Mouse (Mus musculus) hindbrain, embryonic 11.5 days (tissue): ENCODE measurements at regions not wholly inside any gene's neighbourhood (a gene's known extent, or its start where the extent isn't known, plus 50 kb on each side); places are given as distances from the start of the nearest gene placed in this dataset.

Experiments
- ATAC-seq: fragments of 200-750 bp; cut with Nextera tagmentation; 2 replicates; pipeline ENCODE4 v1.8.0; 2017; ENCODE audit warnings: mild to moderate bottlenecking, moderate TSS enrichment, moderate library complexity; ENCODE audit not compliant: low FRiP score
- DNase-seq: peaks from one replicate; pipeline ENCODE4 v3.0.0-alpha.2; 2015; ENCODE audit warnings: low spot score
- H3K27ac ChIP-seq: fragments of 300-500 bp; sonication (generic); 2 replicates; pipeline ENCODE4 v1.5.1; 2014; ENCODE audit warnings: mild to moderate bottlenecking, low read depth, low read length
- H3K27me3 ChIP-seq: fragments of 300-500 bp; sonication (generic); 2 replicates; pipeline ENCODE4 v1.6.1; 2014; ENCODE audit warnings: mild to moderate bottlenecking, low read length, moderate library complexity, mixed read lengths; ENCODE audit not compliant: control insufficient read depth, insufficient read depth
- H3K36me3 ChIP-seq: fragments of 300-500 bp; sonication (generic); 2 replicates; pipeline ENCODE4 v1.6.1; 2014; ENCODE audit warnings: mild to moderate bottlenecking, low read length, moderate library complexity, mixed read lengths; ENCODE audit not compliant: control insufficient read depth, insufficient read depth
- H3K4me1 ChIP-seq: fragments of 300-500 bp; sonication (generic); replicated peaks from 2 replicates; pipeline ENCODE4 v1.6.1; 2014; ENCODE audit warnings: low read length, mixed read lengths; ENCODE audit not compliant: control insufficient read depth, insufficient read depth
- H3K4me2 ChIP-seq: fragments of 300-500 bp; sonication (generic); replicated peaks from 2 replicates; pipeline ENCODE4 v1.6.1; 2014; ENCODE audit warnings: mild to moderate bottlenecking, low read depth, low read length
- H3K4me3 ChIP-seq: fragments of 300-500 bp; sonication (generic); 2 replicates; pipeline ENCODE4 v1.5.1; 2014; ENCODE audit warnings: low read depth, low read length
- H3K9ac ChIP-seq: fragments of 300-500 bp; sonication (generic); 2 replicates; pipeline ENCODE4 v1.6.1; 2014; ENCODE audit warnings: low read depth, low read length
- H3K9me3 ChIP-seq: fragments of 300-500 bp; sonication (generic); 2 replicates; pipeline ENCODE4 v1.6.1; 2016; ENCODE audit warnings: low read length; ENCODE audit not compliant: control insufficient read depth
- WGBS: fragments of 180-500 bp; shearing (Covaris S2); extraction: QIAGEN DNeasy Blood & Tissue Kit; methylation state at CpG from one replicate; pipeline ENCODE4 v1.1.7; 2014; 5-methylcytosine and 5-hydroxymethylcytosine counted together

- ATAC-seq (no peak), DNase-seq (no peak)
- no peak overlapping the region for H3K27ac ChIP-seq
- H3K27me3 ChIP-seq = no peaks in the 10 kb centered on the region
- no peaks in the 10 kb centered on the region for H3K9me3 ChIP-seq
- H3K4me1 ChIP-seq = no peaks in the 10 kb centered on the region
- no peak overlapping the region for H3K4me2 ChIP-seq
- no peak overlapping the region for H3K9ac ChIP-seq
- WGBS = 69% methylated on average over 1 of the region's 1 CpGs
- no peaks in the 10 kb centered on the region for H3K36me3 ChIP-seq
- H3K4me3 ChIP-seq = no peak overlapping the region
Observed at GRCm38 (mm10) chr13:107088198-107088597, 66.3 kb upstream of the Kif2a start.

DNA sequence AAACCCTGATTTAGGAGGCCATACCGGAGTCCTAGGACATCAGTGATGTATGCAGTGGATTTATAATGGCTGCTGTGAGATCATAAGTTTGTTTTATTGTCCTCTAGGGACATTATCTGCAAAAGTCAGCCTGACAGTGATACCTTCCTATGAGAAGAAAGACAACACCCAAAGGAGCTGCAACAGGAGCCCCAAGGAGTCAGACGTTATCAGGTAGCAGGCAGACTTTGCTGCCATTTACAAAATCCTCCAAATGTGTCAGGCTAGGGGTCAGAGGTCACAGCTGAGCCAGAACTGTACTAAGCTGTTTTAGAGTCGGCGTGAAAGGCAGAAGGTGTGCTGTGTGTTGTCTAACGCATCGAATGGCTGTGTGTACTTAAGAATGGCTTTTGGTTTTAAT lies 65.4 kb upstream of the Kif2a start:
- Histone ChIP-seq H3K27me3 (no peaks in the 10 kb centered on the region), H3K27ac (no peak overlapping the region), H3K9ac (no peak overlapping the region), H3K4me2 (no peak overlapping the region), H3K4me1 (no peaks in the 10 kb centered on the region), H3K4me3 (no peak overlapping the region), H3K36me3 (no peaks in the 10 kb centered on the region), H3K9me3 (no peaks in the 10 kb centered on the region)
- ATAC-seq (no peak), DNase-seq (no peak)
- WGBS = 77% methylated on average over 6 of the region's 6 CpGs

DNA sequence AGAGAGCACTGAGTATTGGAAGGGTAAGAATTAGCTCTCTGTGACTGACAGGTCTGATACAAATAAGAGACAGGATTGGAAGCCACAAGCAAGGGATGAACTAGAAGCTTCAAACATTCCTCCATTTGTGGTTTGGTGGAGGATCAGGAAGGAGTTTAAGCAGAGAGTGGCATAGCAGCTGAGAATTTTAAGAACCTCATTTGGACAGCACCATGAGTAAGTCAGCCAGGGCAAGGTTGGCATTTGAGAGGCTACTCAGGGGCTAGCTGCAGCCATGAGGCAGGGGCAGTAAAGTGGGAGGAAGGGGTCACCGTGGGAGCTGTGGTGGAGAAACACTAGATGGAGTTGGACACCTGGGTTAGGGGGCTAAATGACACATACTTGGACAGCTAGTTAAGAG lies 56.2 kb upstream of the Kif2a start:
- no peaks in the 10 kb centered on the region for H3K27me3 ChIP-seq
- no peak overlapping the region for H3K4me3 ChIP-seq
- ATAC-seq = no peak
- no peak overlapping the region for H3K27ac ChIP-seq
- WGBS = 94% methylated on average over 1 of the region's 1 CpGs
- no peak for DNase-seq
- no peaks in the 10 kb centered on the region for H3K4me1 ChIP-seq
- H3K9me3 ChIP-seq = no peaks in the 10 kb centered on the region
- H3K9ac ChIP-seq = no peak overlapping the region
- no peak overlapping the region for H3K4me2 ChIP-seq
- no peaks in the 10 kb centered on the region for H3K36me3 ChIP-seq

DNA sequence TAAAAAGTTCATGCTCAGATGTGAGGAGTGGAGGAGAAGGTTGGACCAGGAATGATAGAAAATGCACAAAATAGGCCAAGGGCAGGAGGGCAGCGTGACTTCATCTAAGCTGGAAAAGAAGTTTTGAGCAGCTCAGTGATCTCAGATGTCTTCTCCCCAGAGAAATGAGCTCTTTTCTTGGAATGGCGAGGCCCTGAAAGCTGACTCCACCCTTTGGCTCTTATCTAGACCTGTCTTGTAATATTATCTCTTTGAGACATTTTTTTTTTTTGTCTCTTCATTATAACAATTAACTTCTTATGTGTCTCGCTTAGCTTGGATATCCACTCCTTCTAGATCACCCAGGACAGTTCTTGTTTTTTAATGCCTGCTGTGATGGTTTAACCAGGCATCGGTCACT lies 53.0 kb upstream of the Kif2a start:
- no peak for ATAC-seq
- H3K36me3 ChIP-seq = no peaks in the 10 kb centered on the region
- H3K27ac ChIP-seq = no peak overlapping the region
- DNase-seq = no peak
- H3K4me1 ChIP-seq = no peaks in the 10 kb centered on the region
- H3K9me3 ChIP-seq = no peaks in the 10 kb centered on the region
- WGBS = 87% methylated on average over 4 of the region's 4 CpGs
- H3K9ac ChIP-seq = no peak overlapping the region
- H3K27me3 ChIP-seq = no peaks in the 10 kb centered on the region
- no peak overlapping the region for H3K4me2 ChIP-seq
- no peak overlapping the region for H3K4me3 ChIP-seq

DNA sequence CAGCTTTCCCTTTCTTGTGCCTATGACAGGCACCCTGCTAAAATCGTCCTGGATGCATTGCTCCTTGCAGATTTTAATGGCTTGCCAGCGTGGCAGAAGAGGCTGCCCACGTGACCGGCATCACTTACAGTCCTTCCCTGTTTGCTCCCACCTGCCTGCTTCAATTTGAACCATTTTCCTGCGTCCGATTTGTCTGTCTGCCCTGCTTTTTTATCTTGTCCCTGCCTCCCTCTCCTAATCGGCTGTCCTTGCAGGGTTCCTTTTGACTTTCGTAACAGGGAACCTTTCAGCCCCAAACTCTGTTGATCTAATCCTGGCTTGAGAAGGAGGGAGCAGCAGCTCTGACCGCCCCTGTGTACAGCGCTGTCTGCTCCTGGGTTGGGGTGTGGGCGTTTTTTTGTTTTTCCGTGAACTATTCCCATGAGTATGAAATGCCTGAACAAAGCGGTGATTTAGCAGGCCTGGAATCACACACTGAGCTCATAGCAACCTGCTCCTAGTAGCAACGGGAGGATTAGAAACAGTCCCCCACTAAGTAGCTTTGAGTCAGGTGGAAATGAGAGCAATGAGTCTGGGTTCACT lies 51.2 kb upstream of the Kif2a start:
- Histone ChIP-seq H3K4me2 (peak overlapping the region; percentile 40), H3K9me3 (no peaks in the 10 kb centered on the region), H3K27ac (no peak overlapping the region), H3K4me1 (no peaks in the 10 kb centered on the region), H3K36me3 (no peaks in the 10 kb centered on the region), H3K9ac (0 out of 2 replicates have a peak overlapping the region, but pooled peaks have one; percentile 12), H3K4me3 (peak overlapping the region; percentile 14), H3K27me3 (no peaks in the 10 kb centered on the region)
- 0% methylated on average over 14 of the region's 14 CpGs for WGBS
- DNase-seq (peak; percentile 60), ATAC-seq (peak; percentile 76)

GRCm38 (mm10) chr13:107072345-107073038 lies 50.6 kb upstream of the Kif2a start:
- H3K9ac ChIP-seq = no peak overlapping the region
- ATAC-seq = peak; percentile 35; the same call in 1 of the 2 replicates

More at GRCm38 (mm10) chr13:107072345-107073038, 50.6 kb upstream of the Kif2a start:
- H3K27ac ChIP-seq = no peak overlapping the region
- no peaks in the 10 kb centered on the region for H3K9me3 ChIP-seq
- H3K4me2 ChIP-seq = peak overlapping the region; percentile 40
- peak; percentile 6 for DNase-seq
- no peaks in the 10 kb centered on the region for H3K36me3 ChIP-seq
- H3K27me3 ChIP-seq = no peaks in the 10 kb centered on the region
- no peaks in the 10 kb centered on the region for H3K4me1 ChIP-seq
- WGBS = 23% methylated on average over 11 of the region's 11 CpGs
- H3K4me3 ChIP-seq = peak overlapping the region; percentile 14
